Mouse (Mus musculus): ENCODE measurements around the gene Tmem267.
"Not testable (repeated sequence)": the region's sequence is repeated elsewhere in the genome, so short reads cannot be mapped to it uniquely, and the experiment has no call there.

The Tmem267 gene

DNA sequence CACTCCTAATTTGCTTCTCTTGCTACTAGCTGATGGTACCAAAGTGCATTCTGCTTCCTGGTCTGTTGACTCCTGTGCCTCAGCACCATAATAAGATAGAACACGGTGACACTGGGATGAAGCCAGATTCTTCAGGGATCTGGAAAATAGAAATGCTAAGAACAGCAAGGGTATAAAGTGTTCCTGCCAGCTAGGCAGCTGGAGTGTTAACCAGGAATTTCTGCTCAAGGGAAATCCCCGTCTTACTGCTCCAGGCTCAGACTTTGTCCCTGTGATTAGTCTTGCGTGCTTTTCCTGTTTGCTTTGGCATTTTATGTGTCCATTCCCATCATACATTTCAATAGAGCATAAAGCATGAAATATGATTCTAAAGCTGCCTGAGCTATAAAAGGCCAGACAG is 131.9 kb downstream of the Tmem267 start:
- no peak for DNase-seq

DNA sequence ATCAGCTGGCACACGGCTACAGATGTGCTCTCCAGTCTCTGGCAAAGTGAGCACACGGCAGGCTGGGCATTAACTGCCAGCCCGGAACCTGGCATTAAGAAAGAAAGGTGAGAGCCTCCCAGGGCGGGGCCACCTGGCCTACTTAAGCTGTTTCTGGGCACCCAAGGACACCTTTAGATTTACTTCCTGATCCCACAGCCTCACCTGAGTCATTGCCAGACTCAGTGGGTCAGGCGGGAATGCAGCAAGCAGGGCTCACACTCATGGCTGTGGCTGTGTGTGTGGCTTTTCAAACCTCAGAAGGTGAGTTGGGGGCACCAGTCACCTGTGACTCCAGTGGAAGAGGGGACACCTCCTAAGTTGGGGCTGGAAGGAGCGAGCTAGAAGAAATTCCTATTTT is 135.8 kb downstream of the Tmem267 start, which contains the start of gene Ccl28:
Gene Ccl28, plus strand, starts transcription at position 186 of the 400 bp plus-strand sequence.
- DNase-seq, result no peak

DNA sequence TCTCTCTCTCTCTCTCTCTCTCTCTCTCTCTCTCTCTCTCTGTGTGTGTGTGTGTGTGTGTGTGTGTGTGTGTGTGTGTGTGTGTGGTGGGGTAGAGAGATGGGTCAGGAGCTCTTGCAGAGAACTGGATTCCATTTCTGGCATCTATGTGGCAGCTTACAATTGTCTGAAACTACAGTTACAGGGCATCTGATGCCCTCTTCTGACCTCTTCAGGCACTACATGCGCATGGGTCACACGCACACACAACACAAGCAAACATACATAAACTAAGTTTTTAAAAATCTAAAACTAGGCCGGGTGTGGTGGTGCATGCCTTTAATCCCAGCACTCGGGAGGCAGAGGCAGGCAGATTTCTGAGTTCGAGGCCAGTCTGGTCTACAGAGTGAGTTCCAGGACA is 138.1 kb downstream of the Tmem267 start:
- not testable (repeated sequence) for DNase-seq

DNA sequence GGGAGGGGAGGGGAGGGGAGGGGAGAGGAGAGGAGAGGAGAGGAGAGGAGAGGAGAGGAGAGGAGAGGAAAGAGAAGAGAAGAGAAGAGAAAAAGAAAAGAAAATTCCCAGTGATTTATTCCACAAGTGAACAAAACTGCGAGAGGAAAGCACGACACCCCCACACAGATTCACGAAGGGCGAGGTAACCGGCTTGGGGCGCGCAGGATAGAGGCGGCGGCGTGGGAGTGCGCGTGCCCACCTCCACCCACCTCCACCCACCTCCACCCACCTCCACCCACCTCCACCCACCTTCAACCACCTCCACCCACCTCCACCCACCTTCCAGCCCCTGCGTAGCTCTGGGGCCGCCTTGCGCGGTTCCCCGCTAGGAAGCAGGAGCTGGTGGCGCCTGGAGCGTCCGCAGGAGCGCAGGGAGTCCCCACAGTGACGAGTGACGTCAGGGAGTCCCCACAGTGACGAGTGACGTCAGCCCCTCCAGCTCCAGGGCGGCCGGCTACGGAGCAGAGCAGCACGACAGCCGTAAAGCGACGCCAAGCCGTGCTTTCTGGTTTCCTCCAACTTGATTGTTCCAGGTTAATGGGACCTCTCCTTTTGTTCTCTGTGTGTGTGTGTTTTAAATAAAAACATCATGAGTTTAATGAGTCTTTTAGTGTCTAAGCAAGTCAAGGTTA is 143.8 kb downstream of the Tmem267 start:
- DNase-seq, result peak; percentile 85

DNA sequence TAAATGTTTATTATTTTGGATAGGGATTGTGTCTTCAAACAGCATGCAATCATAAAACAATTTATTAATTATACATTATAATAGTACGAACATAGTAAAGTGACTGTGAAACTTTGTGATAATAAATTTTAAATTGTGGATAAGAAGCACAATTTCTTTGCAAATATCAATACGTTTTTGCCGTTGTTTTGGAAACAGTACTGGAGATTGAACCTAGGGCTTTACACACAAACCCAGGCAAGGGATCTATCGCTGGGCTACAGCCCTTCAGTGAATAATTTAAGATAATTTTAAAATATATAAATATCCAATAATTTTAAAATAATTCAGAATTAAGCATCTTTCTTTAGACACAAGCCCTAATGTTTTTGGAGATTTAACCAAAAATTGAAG is 144.3 kb downstream of the Tmem267 start:
- DNase-seq, result no peak

DNA sequence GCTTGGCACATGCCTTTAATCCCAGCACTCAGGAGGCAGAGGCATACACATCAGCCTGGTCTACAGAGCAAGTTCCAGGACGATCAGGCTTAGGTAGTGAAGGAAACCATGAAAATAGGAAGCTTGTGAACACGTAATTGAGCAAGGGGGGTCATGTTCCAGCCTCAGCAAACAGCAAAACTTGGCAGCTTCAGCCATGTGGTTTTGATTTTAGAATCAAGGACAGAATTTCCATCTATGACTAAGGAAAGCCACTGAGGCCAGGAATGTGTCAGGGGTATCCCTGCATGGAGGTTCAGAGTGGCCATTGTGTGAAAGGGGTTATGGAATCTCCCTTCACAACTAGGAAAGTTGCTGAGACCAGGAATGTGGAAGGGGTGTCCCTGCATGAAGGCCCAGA is 147.7 kb downstream of the Tmem267 start:
- no peak for DNase-seq

DNA sequence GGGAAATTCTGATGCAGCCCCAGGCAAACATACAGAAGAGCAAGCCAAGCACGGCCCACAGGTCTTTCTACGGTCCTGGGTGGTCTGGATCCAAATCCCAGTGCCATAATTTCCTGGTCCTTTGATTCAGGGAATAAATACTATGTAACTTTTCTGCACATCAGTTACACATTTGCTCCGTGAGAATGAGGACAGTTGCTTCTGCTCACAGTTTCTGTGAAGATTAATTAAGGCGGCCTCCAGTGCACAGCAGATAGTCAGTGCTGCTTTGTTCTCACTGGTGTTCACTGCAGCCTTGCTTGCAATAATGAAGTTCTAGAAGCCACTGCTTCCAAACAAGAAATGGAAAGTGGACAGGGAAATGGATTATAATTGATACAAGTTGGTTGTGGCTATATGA is 150.0 kb downstream of the Tmem267 start:
- no peak for DNase-seq

DNA sequence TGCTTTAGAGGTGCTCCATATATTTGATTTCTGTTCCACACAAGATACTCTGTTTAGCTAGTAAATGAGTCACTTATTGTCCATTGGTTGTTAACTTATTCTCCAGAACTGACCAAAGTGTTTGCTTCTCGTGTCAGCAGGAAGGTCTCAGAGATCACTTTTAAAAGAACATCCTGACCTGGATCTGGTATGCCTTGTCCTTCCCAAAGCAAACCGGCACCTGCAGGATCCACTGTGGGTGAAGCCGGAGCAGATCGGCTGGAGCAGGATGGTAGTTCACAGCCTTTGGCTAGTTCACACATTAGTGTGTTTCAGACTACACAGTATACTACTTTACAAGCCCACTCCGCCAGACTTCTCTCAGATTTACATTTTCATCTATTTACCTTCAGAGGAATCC is 150.6 kb downstream of the Tmem267 start:
- DNase-seq, result no peak

DNA sequence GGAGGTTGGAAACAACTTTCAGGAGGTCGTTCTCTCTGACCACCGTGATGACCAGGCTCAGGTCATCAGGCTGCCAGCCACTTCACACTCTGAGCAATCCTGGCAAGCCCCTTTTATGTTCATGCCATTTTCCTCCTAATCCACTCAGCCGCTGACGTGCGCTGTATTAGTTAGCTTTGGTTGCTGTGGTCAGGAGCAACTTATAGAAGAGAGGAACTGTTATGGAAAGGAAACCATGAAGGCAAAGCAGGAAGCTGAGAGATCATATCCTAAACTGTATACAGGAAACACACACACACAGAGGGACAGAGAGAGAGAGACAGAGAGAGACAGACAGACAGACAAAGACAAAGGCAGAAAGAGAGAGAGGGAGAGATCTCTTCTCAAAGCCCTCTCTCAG is 151.5 kb downstream of the Tmem267 start:
- DNase-seq, result no peak

DNA sequence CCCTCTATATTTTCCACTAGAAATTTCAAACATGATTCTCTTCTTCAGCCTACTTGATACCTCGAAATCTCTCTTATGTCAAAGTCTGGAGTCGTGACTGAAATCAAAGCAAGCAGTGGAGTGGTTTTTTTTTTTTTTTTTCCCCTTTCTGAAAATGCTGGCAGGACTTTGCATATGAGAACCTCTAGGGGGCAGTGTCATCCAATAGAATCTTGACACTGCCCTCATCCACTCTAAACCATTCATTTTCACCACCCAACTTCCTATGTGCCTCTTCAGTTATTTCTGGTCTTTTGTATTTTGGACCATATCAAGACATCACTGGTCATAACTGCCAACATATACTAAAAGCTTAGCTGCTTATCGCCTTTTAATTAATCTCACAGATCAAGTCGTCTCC is 152.7 kb downstream of the Tmem267 start:
- no peak for DNase-seq

DNA sequence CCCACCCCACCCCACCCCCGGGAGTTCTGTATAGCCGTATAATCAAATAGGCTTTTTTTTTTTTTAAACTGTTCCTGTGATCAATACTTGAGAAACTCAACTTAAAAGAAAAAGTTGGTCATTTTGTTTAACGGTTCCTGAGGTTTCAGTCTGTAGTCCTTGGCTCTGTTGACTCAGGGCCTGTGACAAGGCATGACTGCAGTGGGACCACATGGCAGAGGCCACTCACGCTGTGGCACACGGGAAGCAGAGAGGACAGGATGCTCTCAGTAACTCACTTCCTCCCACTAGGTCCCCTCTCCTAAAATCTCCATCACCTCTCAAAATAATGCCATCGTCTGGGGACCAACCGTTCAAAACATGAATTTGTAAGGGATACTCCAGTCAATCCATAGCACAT is 153.3 kb downstream of the Tmem267 start:
- no peak for DNase-seq

DNA sequence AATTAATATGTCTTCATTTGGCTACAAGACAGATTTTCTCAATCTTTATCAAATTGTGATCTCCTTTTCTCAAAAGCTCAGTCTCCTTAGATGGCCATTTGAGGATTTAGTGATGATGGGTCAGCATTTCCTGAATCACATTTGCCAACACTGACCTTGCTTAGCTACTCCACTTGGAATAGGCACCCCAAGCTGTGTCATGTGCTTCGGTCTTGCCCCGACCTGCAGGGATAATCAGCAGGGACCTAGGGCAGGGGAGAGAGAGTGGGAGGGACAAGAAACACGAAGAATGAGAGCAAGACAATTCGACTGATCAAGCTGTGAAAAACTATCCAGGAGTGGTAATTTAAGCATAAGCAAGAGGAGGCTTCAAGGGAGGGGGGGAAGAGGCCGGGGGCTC is 156.9 kb downstream of the Tmem267 start:
- no peak for DNase-seq

DNA sequence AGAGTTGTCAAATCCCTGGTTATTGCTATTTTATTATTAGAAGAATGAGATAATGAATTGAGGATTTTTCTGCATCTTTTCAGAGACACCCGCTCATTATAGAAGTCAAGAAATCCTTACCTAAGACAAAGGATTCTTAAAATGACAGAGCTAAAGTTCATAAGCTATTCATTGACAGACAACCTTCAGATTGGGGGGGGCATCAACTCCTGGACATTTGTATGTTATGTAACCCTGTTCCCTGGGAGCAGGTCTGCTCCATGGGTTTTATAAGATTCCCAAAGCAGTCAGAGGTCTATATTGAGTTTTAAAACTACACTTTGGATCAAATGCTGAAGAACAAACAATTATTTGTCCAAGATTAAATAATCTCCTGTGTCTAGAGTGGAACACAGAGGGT is 158.7 kb downstream of the Tmem267 start:
- no peak for DNase-seq

DNA sequence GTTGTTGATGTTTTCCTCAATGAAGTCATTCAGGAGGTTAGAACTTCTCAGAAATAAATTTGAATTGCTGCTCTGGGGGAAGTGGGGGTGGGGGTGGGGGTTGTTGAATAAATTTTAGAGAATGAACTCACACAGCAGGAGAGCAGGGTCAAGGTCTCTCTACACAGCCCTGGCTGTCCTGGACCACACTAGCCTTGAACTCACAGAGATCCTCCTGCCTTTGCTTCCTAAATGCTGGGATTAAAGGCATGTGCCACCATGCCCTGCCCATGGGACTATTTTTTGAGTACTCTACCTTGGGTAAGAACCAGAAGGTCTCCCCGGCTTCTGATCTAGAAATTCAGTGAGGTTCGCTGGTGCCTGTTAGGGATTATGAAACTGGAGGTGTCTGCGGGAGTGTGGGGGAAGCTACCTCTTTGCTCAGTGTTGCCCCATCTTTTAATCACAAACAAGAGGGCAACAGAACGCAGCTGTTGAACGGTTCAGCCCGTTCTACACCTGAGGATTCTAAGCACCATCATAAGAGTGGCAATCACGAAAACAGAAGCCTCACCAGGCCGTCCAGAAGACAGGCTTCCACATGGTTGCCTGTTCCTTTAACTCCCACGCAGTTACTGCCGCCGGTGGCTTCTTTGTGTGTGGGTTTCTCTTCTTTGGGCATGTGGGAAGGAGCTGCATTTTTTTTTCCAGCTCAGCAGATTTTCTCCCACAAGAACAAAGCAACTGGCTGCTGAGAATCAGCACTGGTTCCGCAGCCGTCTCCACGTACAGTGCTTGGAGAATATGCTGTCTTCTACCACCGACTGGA is 161.3 kb downstream of the Tmem267 start:
- DNase-seq, result peak; percentile 11

DNA sequence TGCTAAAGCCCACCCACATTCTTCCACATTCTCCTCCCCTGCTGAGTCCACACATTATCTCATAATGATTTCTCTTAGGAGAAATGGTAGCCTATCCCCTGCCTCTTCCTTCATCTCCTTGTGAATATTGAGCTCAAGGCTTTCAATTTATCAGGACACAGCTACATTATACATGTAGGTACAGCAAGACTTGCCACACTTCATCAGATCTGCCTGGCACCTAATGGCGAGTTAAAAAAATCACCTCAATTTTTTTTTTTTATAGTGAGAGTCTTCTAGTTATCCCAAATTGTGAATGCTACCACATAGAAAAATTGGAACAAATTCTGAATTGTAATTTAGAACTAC is 161.8 kb downstream of the Tmem267 start:
- DNase-seq, result no peak

DNA sequence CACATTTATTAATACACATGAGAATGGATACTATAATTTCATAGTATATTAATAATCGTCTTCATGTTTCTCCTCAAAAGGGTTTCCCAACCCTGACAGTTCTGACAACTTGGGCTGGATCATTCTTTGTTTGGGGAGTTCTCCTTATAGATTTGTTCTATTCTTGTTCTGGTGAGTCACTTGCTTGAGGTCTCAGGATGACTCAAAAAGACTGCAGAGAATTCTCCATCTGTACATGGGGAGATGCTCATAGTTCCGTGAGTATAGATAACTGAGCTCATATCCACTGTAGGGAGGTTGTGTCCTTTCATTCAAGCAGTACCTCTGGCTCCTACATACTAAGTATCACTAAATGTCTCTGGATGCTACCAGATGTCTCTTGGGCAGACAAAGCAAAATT is 166.9 kb downstream of the Tmem267 start:
- no peak for DNase-seq

DNA sequence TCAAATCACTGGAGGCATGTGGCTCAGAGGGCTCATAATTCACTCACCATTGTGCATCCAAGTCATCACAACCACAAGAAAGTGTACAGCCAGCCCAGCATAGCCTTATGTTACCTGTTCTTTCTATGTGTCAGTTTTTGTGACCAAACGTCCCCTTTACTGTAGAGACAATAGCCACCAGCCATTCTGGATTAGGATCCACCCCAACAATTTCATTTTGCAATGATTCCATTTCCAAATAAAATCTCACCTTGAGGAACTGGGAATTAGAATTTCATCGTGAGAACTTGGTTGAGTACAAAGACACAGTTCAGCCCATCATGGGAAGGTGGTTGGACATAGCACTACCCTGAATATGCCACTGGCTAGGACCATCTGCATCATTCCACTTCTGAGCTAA is 168.4 kb downstream of the Tmem267 start:
- no peak for DNase-seq

DNA sequence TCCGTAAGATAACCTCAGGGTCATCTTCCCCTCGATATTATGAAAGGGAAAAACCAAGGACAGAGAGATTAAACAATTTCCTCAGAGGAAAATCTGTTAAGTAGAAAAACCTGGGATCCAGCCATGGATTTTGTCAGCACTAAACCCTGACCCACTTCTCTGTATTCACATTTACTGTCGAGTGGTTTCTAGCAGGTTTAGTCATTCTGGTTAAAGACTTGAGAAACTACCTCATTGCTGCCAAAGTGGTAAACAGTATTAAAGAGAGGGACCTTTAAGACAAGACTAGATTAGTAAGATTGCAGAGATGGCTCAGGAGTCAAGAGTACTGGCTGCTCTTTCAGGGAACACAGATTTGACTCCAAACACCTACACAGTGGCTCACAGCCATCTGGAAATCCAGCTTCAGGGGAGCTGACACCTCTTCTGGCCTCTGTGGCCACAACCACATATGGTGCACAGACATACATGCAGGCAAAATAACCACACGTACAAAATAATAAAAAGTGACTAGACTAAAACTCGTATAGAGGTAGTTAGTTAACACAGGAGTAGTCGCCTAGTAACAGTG is 169.1 kb downstream of the Tmem267 start:
- no peak for DNase-seq

Data from right cerebral cortex, postnatal 4 days (tissue).